Mouse (Mus musculus) embryo, embryonic 10.5 days (tissue): ENCODE data around the gene Rnf168.

Experiments used
- DNase-seq: peaks from one replicate; pipeline ENCODE4 v3.0.0-alpha.2; 2015; ENCODE audit warnings: low spot score

Rnf168 gene

DNA sequence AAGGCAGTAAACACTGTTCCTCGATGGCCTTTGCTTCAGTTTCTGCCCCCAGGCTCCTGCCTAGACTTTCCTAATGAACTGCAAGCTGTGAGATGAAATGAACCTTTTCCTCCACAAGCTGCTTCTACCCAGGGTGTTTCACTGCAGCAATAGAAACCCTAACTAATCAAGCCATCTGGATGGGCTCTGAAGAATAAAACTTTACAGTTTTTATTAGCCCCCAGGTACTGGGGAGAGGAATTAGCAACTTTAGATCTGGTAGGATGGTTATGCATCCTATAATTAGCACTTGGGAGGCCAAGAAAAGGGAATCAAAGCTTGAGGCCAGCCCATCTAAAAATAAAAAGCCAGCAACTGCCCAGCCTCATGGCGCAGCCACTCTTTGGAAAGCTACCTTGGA is 39.3 kb downstream of the Rnf168 start:
- no peak for DNase-seq

DNA sequence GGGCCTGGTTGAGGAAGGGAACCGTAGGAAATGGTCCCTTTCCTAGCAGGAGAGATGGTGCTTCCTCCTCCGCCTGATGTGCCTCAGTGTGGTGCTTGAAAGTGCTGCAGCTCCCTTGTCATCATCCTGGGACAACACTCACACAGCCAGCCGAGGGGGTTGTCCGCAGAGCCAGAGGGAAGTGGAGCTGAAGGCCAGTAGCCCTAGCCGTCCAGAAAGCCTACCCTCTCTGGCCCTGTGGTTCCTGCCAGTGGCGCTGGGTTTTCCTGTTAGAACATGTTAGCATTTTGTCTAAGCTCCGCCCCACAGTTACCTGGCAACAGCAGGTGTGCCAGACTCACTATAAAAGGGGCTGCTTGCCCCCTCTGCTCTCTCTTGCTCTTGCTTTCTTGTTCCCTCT is 46.7 kb downstream of the Rnf168 start:
- DNase-seq, result no peak

DNA sequence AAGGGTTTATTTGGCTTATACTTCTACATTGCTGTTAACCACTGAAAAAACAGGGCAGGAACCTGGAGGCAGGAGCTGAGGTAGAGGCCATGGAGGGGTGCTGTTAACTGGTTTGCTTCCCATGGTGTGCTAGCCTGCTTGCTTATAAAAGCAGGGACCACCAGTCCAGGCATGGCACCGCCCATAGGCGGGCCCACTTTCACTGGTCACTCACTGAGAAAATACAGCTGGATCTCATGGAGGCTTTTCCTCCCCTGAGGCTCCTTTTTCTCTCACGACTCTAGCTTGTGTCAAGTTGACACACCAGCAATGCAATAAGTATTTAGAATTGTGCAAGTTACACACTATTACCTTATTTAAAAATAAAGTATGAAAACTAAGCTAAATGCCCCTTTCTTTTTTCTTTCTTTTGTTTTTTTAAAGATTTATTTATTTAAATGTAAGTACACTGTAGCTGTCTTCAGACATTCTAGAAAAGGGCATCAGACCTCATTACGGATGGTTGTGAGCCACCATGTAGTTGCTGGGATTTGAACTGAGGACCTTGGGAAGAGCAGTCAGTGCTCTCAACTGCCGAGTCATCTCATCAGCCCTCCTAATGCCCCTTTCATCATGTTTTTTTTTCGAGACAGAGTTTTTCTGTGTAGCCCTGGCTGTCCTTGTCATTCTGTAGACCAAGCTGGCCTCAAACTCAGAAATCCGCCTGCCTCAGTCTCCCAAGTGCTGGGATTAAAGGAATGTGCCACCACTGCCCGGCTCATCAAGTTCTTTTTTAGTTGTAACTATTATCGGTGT is 53.8 kb downstream of the Rnf168 start:
- DNase-seq, result peak; percentile 52

DNA sequence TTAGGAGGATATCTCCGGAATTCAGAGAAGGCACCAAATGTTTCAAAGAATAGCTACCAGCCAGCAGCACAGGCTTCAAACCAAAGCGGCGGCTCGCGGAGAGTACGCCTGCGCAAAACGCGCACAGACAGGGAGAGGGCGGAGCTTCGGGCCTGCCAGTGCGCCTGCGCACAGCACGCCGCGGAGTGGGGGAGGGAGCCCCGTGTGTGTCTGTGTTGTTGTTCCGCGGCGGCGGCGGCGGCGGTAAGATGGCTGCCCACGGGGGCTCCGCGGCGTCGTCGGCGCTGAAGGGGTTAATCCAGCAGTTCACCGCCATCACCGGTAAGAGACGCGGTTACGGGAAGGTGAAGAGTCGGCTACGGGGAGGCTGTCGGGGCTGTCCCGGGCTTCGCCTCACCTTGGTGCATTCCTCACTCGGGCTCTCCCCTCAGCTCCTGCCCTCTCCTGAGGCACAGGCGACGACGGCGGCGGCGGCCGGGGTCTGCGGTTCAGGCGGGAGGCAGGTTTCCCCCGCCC is 54.8 kb downstream of the Rnf168 start, which contains the start of gene Ubxn7:
Gene Ubxn7, plus strand, starts transcription at position 218 of the 516 bp plus-strand sequence.
- peak; percentile 98 for DNase-seq

DNA sequence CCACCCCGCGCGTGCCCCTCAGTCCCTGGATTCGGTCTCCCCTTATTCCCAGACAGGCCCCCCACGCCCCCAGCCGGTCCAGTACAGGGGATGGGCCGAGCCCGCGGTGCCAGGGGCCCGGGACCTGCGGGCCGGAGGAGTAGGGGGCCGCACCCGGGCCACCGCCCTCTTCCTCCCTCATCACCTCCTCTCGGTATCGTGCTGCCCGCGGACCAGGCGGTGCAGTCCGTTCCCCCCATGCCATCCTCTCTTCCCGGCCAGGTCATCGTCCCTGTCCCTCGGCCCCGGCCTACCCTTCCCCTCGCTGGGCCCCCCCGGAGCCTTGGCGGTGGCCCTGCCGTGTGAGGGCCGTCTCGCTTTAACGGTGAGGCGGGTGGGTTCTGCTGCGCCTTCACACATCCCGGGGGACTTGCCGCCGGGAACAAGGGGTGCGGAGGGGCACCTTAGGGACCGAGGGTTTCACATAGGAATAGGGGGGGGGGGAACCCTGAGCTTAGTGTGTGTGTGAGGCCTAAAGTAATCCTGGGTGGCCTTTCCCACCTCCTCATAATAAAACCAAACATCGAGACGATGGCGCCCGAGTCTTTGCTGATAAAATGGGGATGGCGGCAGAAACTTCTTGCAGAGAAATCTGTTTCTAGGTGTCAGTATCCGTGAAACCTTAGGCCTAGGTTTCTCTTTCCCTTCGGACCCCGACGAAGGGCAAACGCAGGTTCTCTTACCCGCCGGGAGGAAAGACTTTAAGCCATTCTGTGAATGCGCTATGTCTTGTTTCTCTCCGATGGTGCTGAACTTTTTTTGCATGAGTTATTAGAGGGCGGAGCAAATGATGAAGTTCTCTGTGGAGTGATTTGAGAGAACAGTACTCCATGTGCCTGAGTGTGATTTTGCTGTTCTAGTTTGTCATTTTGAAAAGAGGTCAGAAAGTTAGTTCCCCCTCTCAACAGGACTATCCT is 55.6 kb downstream of the Rnf168 start:
- DNase-seq, result peak; percentile 81

DNA sequence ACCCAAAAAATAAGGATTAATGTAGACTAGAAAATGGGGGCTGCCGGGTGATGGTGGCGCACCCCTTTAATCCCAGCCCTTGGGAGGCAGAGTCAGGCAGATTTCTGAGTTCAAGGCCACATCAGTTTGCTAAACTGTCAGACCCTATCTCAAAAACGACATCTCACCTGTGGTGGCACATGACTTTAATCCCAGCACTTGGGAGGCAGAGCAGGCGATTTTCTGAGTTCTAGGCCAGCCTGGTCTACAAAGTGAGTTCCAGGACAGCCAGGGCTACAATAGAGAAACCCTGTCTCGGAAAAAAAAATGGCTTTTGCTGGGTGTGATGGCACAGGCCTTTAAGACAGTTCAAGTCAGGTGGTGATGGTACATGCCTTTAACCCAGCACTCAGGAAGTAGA is 57.9 kb downstream of the Rnf168 start:
- DNase-seq, result no peak

DNA sequence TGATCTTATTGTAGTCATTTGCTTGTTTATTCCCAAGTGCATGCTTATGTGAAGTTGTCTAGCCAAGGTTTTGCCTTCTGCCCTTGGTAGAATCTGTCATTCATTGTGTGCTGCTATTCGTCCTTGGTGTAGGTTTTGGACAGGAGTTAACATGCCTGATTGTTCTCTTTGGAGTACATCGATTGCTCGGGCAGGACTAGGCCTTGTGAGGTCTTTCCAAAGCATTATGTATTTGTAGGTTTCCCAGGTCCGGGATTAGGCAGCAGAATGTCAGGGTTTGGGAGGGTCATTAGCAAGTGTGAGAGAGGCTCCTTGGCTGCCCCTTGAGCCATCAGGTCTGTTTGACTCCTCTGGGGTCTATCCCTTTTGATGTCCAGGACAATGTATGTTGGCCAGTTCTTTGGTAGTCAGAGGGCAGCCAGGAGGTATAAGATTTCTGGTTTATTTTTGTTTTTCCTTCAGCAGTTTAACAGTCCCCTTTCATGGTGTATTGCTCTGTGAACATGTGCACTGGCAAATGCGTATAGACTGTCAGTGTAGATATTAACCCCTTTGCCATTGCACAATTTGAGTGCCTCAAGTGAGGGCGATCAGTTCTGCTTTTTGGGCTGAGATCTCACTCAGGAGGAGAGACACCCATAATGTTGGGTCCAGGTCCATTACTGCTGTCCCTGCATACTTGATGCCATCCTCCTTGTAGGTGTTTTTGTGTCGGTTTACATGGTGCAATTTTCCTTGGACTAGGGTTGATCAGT is 58.9 kb downstream of the Rnf168 start:
- DNase-seq, result no peak

DNA sequence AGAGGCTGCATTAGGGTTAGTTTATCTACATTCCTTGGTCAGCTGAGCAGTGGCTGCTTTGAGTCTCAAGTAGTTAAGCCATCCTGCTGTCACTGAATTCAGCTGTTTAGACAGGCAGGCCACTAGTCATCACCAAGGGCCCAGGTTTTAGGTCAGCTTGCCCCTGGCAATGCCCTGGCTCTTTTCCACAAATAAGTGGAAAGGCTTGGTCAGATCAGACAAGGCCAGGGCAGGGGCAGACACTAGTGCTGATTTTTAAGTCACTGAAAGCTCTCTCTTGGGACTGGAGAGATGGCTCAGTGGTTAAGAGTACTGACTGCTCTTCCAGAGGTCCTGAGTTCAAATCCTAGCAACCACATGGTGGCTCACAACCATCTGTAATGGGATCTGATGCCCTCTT is 59.7 kb downstream of the Rnf168 start:
- no peak for DNase-seq

DNA sequence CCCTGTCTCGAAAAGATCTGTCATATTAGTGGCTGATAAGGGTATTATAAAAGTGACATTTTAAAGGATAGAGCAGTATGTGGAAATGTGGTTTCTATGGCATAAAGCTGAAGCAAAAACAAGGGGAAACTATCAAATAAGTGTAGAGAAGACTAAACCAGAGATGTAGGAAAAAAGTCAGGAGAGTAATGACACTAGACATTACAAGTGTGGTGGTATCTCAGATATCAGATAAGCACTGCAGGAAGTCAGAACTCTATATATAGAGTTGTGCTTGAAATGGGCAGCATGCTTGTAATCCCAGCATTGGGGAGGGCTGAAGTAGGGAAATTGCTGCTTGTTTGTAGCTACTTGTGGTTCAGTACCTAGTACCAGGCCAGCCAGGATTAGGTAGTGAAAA is 63.2 kb downstream of the Rnf168 start:
- DNase-seq, result no peak

DNA sequence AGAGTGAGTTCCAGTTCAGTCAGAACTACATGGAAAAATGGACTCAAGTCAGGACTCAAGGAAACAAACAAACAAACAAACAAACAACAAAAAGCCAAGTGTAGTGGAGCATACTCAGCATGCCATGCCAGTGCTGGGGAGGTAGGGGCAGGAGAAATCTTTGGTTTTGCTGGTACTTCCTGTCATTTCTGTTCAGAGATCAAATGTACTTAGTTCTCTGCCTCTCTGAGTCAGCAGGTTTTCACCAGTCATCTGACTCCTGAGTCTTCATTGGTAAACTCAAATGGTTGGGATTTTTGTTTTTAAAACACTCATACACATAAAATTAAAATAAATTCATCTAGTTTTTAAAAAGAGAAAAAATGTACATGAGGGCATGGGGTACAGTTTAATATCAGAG is 68.3 kb downstream of the Rnf168 start:
- no peak for DNase-seq

DNA sequence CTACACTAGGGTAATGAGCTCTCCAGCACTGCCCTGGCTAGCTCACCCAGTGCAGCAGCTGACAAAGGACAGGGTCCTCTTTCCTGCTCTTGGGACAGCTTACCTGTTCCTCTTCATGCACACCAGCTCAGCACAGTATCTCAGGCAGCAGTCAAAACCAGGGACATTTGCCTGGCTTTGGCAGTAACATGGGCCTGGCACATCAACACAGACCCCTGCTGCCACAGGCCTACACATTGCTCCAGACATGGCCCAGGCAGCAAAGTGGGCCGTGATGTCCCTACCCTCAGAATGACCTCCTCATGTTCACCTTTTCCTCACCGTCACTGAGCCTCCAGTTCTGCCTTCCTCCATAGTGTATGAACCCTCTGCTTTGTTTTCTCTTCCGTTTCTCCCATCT is 73.5 kb downstream of the Rnf168 start:
- DNase-seq, result no peak
